Mouse (Mus musculus) B cell, adult 62 days (primary cell): ENCODE data around the gene Rtf2. TPM values are rescaled to one million over a fixed set of nuclear protein-coding genes. Genes with fewer than 3 reads are reported as not detected.

ENCODE experiments used
- total RNA-seq: library from RNA; stranded (reverse); gene quantifications from 4 replicates; pipeline ENCODE4 v1.2.4, GENCODE M21; 2023

The Rtf2 gene
- total RNA-seq, result 75.6 to 81.5 TPM (median 79.6 TPM) in 4 replicates

DNA sequence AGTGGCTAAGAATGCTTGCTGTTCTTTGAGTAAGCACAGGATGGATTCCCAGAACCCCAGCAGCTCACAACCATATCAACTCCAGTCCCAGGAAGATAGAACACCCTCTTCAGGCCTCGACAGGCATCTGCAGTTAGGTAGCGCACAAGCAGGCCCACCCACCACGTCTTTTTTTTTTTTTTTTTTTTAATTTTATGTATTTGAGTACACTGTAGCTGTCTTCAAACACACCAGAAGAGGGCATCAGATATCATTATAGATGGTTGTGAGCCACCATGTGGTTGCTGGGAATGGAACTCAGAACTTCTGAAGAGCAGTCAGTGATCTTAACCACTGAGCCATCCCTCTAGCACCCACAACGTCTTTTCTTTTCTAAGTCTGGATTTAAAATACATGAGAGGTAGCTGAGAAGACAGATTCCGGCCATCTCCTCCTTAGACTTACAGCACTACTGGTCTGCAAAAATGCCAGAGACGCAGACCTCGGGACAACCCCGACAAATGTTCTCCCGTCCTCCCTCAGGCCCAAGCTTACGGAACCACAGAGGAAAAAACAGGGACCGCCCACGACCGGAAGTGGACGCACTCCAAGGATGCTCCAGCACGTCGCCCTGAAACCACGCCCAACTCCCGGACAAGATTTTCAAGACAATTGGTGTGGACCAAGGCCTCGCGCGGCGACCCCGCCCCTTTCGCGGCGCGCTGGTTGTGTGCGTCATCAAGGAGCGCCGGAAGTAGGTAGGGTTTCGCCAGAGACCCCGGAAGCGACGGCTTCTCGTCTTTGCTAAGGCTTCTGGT, at the start of gene Rtf2:
Gene Rtf2, plus strand, starts transcription at position 714 of the 797 bp plus-strand sequence.

DNA sequence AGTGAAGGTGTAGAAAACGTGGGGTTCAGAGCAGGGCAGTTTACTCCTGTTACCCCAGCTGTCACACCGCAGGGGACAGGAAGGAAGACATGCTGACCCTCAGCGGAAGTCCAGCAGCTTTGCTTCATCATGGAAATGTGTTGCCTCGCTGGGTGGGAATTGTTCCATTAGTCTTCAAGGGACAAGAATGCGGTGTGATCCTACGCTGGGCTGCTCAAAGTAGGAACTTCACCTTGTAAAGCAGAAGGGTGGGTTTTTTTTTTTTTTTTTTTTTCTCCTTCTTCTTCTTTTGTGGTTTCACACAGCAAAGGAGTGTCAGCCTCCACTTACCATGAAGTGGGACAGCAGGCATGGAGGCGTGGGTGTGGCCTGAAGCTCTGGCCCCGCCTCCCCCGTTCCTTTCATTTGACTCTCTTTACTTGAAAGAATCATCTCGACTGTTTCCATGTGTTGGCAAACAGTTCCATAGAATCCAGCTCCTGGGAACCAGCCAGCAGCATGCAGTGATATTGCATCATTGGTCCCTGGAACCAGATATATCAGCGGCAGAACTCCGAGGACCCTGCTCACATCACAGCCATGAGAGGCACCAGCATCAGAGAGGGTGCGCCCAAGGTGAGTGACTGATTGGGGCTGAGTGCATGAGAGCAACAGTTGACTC, 46.8 kb upstream of the Rtf2 start, which contains the start of gene Cass4:
Gene Cass4, plus strand, starts transcription at position 404 of the 661 bp plus-strand sequence.

DNA sequence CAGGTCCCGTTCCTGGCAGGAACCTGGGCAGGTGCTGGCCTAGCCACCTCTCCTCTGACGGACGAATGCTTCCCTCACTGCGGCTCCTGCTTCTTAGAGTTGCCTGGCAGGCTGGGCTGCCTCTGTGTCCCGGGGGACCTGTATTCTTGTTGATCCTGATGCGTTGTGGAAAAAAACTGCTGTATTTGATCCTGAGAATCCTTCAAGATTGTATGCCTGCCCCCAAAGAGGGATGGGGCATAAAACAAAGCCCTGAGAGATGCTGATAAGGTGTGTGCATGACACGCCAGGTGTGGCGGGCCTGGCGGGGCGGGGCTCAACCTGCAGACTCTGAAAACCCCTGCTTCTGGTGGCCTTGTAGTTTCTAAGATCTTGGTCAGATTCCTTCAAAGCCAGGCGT, 18.1 kb downstream of the Rtf2 start, which contains the start of gene Gcnt7:
Gene Gcnt7, minus strand, starts transcription at position 101 of the 400 bp plus-strand sequence.

DNA sequence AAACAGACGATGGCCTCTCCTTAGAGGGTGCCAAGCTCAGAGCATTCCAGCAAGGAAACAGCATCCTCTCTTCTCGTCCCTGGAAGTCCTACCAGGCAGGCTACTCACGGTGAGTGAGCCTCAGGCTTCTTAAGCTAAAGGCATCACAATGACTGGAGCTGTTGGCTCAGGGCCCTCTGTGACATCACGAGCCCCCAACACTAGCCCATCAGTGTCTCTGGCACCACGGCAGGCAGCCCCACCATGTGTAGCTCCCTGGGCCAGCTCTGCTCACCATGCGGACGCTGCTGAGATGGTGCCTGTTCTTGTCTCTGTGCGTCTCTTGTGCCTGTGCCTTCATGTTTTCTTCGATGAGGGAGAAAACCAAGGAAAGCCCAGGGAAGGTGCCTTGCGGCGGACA, 32.0 kb downstream of the Rtf2 start, which contains the start of gene Fam209:
Gene Fam209, plus strand, starts transcription at position 203 of the 400 bp plus-strand sequence.

Other genes starting within 250 kb of the Rtf2 start
- not detected in 4 replicates for gene Mc3r, start 192.1 kb upstream of the Rtf2 start, total RNA-seq
- gene Fam210b, start 95.0 kb upstream of the Rtf2 start, total RNA-seq, result 8.5 to 10.8 TPM (median 10.0 TPM) in 4 replicates
- gene Aurka, start 70.0 kb upstream of the Rtf2 start, total RNA-seq, result 5.1 to 7.8 TPM (median 6.8 TPM) in 4 replicates
- 33.0 to 37.6 TPM (median 35.2 TPM) in 4 replicates for gene Cstf1, start 69.9 kb upstream of the Rtf2 start, total RNA-seq
- 2.8 to 3.4 TPM (median 3.3 TPM) in 4 replicates for gene Cass4, start 46.8 kb upstream of the Rtf2 start, total RNA-seq
- not detected in 4 replicates for gene Gcnt7, start 18.0 kb downstream of the Rtf2 start, total RNA-seq
- gene Fam209, start 32.0 kb downstream of the Rtf2 start, total RNA-seq, result 8.1 to 11.6 TPM (median 9.2 TPM) in 4 replicates
- not detected in 4 replicates for gene Tfap2c, start 109.0 kb downstream of the Rtf2 start, total RNA-seq